Mouse (Mus musculus) forebrain, embryonic 16.5 days (tissue): ENCODE data around the gene Olfr311. TPM values are rescaled to one million over a fixed set of nuclear protein-coding genes. Genes with fewer than 3 reads are reported as not detected.
"Not testable (repeated sequence)": the region's sequence is repeated elsewhere in the genome, so short reads cannot be mapped to it uniquely, and the experiment has no call there.

Experiments used
- ATAC-seq: fragments of 200-750 bp; cut with Nextera tagmentation; 2 replicates; pipeline ENCODE4 v1.8.0; 2017; ENCODE audit warnings: mild to moderate bottlenecking, moderate library complexity
- H3K27ac ChIP-seq: fragments of 300-500 bp; sonication (generic); 2 replicates; pipeline ENCODE4 v1.5.1; 2014; ENCODE audit warnings: low read length, control low read depth
- H3K27me3 ChIP-seq: fragments of 300-500 bp; sonication (generic); replicated peaks from 2 replicates; pipeline ENCODE4 v1.6.1; 2014; ENCODE audit warnings: low read length; ENCODE audit not compliant: control insufficient read depth, insufficient read depth
- H3K36me3 ChIP-seq: fragments of 300-500 bp; sonication (generic); 2 replicates; pipeline ENCODE4 v1.6.1; 2014; ENCODE audit not compliant: control insufficient read depth, insufficient read depth
- H3K4me1 ChIP-seq: fragments of 300-500 bp; sonication (generic); replicated peaks from 2 replicates; pipeline ENCODE4 v1.6.1; 2014; ENCODE audit warnings: low read length; ENCODE audit not compliant: control insufficient read depth, insufficient read depth
- H3K4me2 ChIP-seq: fragments of 300-500 bp; sonication (generic); 2 replicates; pipeline ENCODE4 v1.6.1; 2014; ENCODE audit warnings: mild to moderate bottlenecking, low read length, control low read depth
- H3K4me3 ChIP-seq: fragments of 300-500 bp; sonication (generic); replicated peaks from 2 replicates; pipeline ENCODE4 v1.5.1; 2014; ENCODE audit warnings: mild to moderate bottlenecking, low read length, control low read depth
- H3K9ac ChIP-seq: fragments of 300-500 bp; sonication (generic); replicated peaks from 2 replicates; pipeline ENCODE4 v1.6.1; 2014; ENCODE audit warnings: low read depth, low read length, control low read depth
- H3K9me3 ChIP-seq: fragments of 300-500 bp; sonication (generic); 2 replicates; pipeline ENCODE4 v1.6.1; 2016; ENCODE audit warnings: low read length; ENCODE audit not compliant: control insufficient read depth
- WGBS: fragments of 180-500 bp; shearing (Covaris S2); extraction: QIAGEN DNeasy Blood & Tissue Kit; methylation state at CpG from one replicate; pipeline ENCODE4 v1.1.7; 2014; 5-methylcytosine and 5-hydroxymethylcytosine counted together
- polyA plus RNA-seq: library from polyadenylated mRNA; unstranded; fragments of >200 nt; fragmentation: Nextera tagmentation; extraction: Ambion mirVana; gene quantifications from 2 replicates; pipeline ENCODE4 v1.2.1, GENCODE M21; 2015

Olfr311 gene
- polyA plus RNA-seq, result not detected in 2 replicates

- H3K27ac ChIP-seq, H3K36me3 ChIP-seq, H3K4me1 ChIP-seq, H3K9ac ChIP-seq, H3K4me3 ChIP-seq, ATAC-seq, H3K27me3 ChIP-seq, H3K4me2 ChIP-seq, H3K9me3 ChIP-seq: not testable (repeated sequence)
Observed at GRCm38 (mm10) chr11:58838951-58839350, at the start of gene Olfr311. Gene Olfr311 (plus strand): TSS chr11:58839251.

- Histone ChIP-seq H3K4me1 (no peaks in the 10 kb centered on the region; the same call in 1 of the 2 replicates), H3K9me3 (no peaks in the 10 kb centered on the region), H3K36me3 (no peaks in the 10 kb centered on the region), H3K4me2 (no peak overlapping the region), H3K4me3 (no peak overlapping the region), H3K9ac (no peak overlapping the region), H3K27me3 (no peaks in the 10 kb centered on the region), H3K27ac (no peak overlapping the region)
- no peak for ATAC-seq
- WGBS, result 20% methylated on average over 3 of the region's 3 CpGs
Observed at GRCm38 (mm10) chr11:58789532-58789931, 49.5 kb upstream of the Olfr311 start.

GRCm38 (mm10) chr11:58790053-58790452 lies 49.0 kb upstream of the Olfr311 start:
- no peaks in the 10 kb centered on the region; the same call in 1 of the 2 replicates for H3K4me1 ChIP-seq
- no peaks in the 10 kb centered on the region for H3K36me3 ChIP-seq
- 56% methylated on average over 2 of the region's 2 CpGs for WGBS
- no peak for ATAC-seq
- no peak overlapping the region for H3K9ac ChIP-seq
- no peaks in the 10 kb centered on the region for H3K27me3 ChIP-seq
- no peak overlapping the region for H3K27ac ChIP-seq
- no peaks in the 10 kb centered on the region for H3K9me3 ChIP-seq
- H3K4me2 ChIP-seq, result no peak overlapping the region
- H3K4me3 ChIP-seq, result no peak overlapping the region

- H3K4me1 ChIP-seq, result no peaks in the 10 kb centered on the region; the same call in 1 of the 2 replicates
- H3K27ac ChIP-seq, result no peak overlapping the region
- H3K4me3 ChIP-seq, result no peak overlapping the region
- H3K9ac ChIP-seq, result no peak overlapping the region
- H3K9me3 ChIP-seq, result no peaks in the 10 kb centered on the region
- H3K4me2 ChIP-seq, result no peak overlapping the region
- H3K27me3 ChIP-seq, result no peaks in the 10 kb centered on the region
- whole genome bisulfite sequencing, result 87% methylated on average over 6 of the region's 6 CpGs
- no peaks in the 10 kb centered on the region for H3K36me3 ChIP-seq
- no peak for ATAC-seq
Observed at GRCm38 (mm10) chr11:58790646-58791045, 48.4 kb upstream of the Olfr311 start.

- H3K4me1 ChIP-seq, result no peaks in the 10 kb centered on the region
- no peak overlapping the region for H3K4me2 ChIP-seq
- no peak for ATAC-seq
- no peak overlapping the region for H3K4me3 ChIP-seq
- 86% methylated on average over 2 of the region's 2 CpGs for WGBS
- no peaks in the 10 kb centered on the region for H3K36me3 ChIP-seq
- H3K9ac ChIP-seq, result no peak overlapping the region
- H3K27me3 ChIP-seq, result no peaks in the 10 kb centered on the region
- no peaks in the 10 kb centered on the region for H3K9me3 ChIP-seq
- no peak overlapping the region for H3K27ac ChIP-seq
Observed at GRCm38 (mm10) chr11:58795856-58796255, 43.2 kb upstream of the Olfr311 start.

- no peaks in the 10 kb centered on the region for H3K9me3 ChIP-seq
- H3K36me3 ChIP-seq, result no peaks in the 10 kb centered on the region
- no peak overlapping the region for H3K9ac ChIP-seq
- H3K27me3 ChIP-seq, result no peaks in the 10 kb centered on the region
- no peak overlapping the region for H3K4me3 ChIP-seq
- 73% methylated on average over 7 of the region's 7 CpGs for WGBS
- no peak overlapping the region for H3K4me2 ChIP-seq
- no peak overlapping the region for H3K27ac ChIP-seq
- H3K4me1 ChIP-seq, result peaks cover 5% of the 10 kb centered on the region; the same call in 1 of the 2 replicates
- ATAC-seq, result no peak
Observed at GRCm38 (mm10) chr11:58796850-58797249, 42.2 kb upstream of the Olfr311 start.

GRCm38 (mm10) chr11:58799747-58800146 lies 39.3 kb upstream of the Olfr311 start:
- no peak overlapping the region for H3K9ac ChIP-seq
- H3K27me3 ChIP-seq, result no peaks in the 10 kb centered on the region
- ATAC-seq, result no peak
- no peaks in the 10 kb centered on the region for H3K9me3 ChIP-seq
- H3K36me3 ChIP-seq, result no peaks in the 10 kb centered on the region
- WGBS, result 83% methylated on average over 5 of the region's 5 CpGs
- H3K4me3 ChIP-seq, result no peak overlapping the region
- peaks cover 7% of the 10 kb centered on the region; the same call in 1 of the 2 replicates for H3K4me1 ChIP-seq
- H3K27ac ChIP-seq, result no peak overlapping the region
- no peak overlapping the region for H3K4me2 ChIP-seq

GRCm38 (mm10) chr11:58801558-58802228 lies 37.4 kb upstream of the Olfr311 start, which contains the start of gene Fam183b:
Gene Fam183b (minus strand): TSS chr11:58801960.
- Histone ChIP-seq H3K9me3 (no peaks in the 10 kb centered on the region), H3K4me1 (peaks cover 7% of the 10 kb centered on the region; the same call in 1 of the 2 replicates), H3K36me3 (no peaks in the 10 kb centered on the region), H3K9ac (no peak within 1 kb of the TSS), H3K27me3 (no peaks in the 10 kb centered on the region), H3K4me3 (no peak within 1 kb of the TSS), H3K27ac (no peak within 1 kb of the TSS), H3K4me2 (peak within 1 kb of the TSS; percentile 29; the same call in 1 of the 2 replicates)
- WGBS, result 31% methylated on average over 14 of the region's 14 CpGs
- ATAC-seq, result peak; percentile 36; the same call in 1 of the 2 replicates

GRCm38 (mm10) chr11:58803871-58804270 lies 35.2 kb upstream of the Olfr311 start:
- no peak overlapping the region for H3K4me2 ChIP-seq
- H3K27me3 ChIP-seq, result no peaks in the 10 kb centered on the region
- no peak overlapping the region for H3K27ac ChIP-seq
- peaks cover 7% of the 10 kb centered on the region; the same call in 1 of the 2 replicates for H3K4me1 ChIP-seq
- no peak for ATAC-seq
- 76% methylated on average over 4 of the region's 4 CpGs for WGBS
- H3K9ac ChIP-seq, result no peak overlapping the region
- H3K4me3 ChIP-seq, result no peak overlapping the region
- no peaks in the 10 kb centered on the region for H3K9me3 ChIP-seq
- no peaks in the 10 kb centered on the region for H3K36me3 ChIP-seq
